Mouse (Mus musculus) midbrain, embryonic 16.5 days (tissue): Measurements from ENCODE around the gene Pygb. TPM values are rescaled to one million over a fixed set of nuclear protein-coding genes. Genes with fewer than 3 reads are reported as not detected.

Experiments
- ATAC-seq: fragments of 200-750 bp; cut with Nextera tagmentation; 2 replicates; pipeline ENCODE4 v1.8.0; 2017; ENCODE audit warnings: moderate TSS enrichment
- H3K27ac ChIP-seq: fragments of 300-500 bp; sonication (generic); 2 replicates; pipeline ENCODE4 v1.5.1; 2014; ENCODE audit warnings: mild to moderate bottlenecking, low read length, mixed read lengths
- H3K27me3 ChIP-seq: fragments of 300-500 bp; sonication (generic); 2 replicates; pipeline ENCODE4 v1.6.1; 2014; ENCODE audit warnings: low read depth, low read length, mixed read lengths; ENCODE audit not compliant: control insufficient read depth, insufficient read depth
- H3K36me3 ChIP-seq: fragments of 300-500 bp; sonication (generic); 2 replicates; pipeline ENCODE4 v1.6.1; 2014; ENCODE audit warnings: mild to moderate bottlenecking, low read length, moderate library complexity, mixed read lengths; ENCODE audit not compliant: control insufficient read depth, insufficient read depth
- H3K4me1 ChIP-seq: fragments of 300-500 bp; sonication (generic); 2 replicates; pipeline ENCODE4 v1.6.1; 2014; ENCODE audit warnings: mild to moderate bottlenecking, low read length, mixed read lengths; ENCODE audit not compliant: control insufficient read depth, insufficient read depth
- H3K4me2 ChIP-seq: fragments of 300-500 bp; sonication (generic); 2 replicates; pipeline ENCODE4 v1.6.1; 2014; ENCODE audit warnings: mild to moderate bottlenecking, low read length, mixed read lengths
- H3K4me3 ChIP-seq: fragments of 300-500 bp; sonication (generic); 2 replicates; pipeline ENCODE4 v1.5.1; 2014; ENCODE audit warnings: low read depth, mild to moderate bottlenecking, low read length, moderate library complexity, mixed read lengths
- H3K9ac ChIP-seq: fragments of 300-500 bp; sonication (generic); 2 replicates; pipeline ENCODE4 v1.6.1; 2014; ENCODE audit warnings: low read depth, low read length, mixed read lengths
- H3K9me3 ChIP-seq: fragments of 300-500 bp; sonication (generic); replicated peaks from 2 replicates; pipeline ENCODE4 v1.6.1; 2014; ENCODE audit warnings: mild to moderate bottlenecking, low read length, mixed read lengths; ENCODE audit not compliant: control insufficient read depth, poor library complexity, severe bottlenecking
- WGBS: fragments of 180-500 bp; shearing (Covaris S2); extraction: QIAGEN DNeasy Blood & Tissue Kit; methylation state at CpG from one replicate; pipeline ENCODE4 v1.1.7; 2014; 5-methylcytosine and 5-hydroxymethylcytosine counted together
- polyA plus RNA-seq: library from polyadenylated mRNA; unstranded; fragments of >200 nt; fragmentation: Nextera tagmentation; extraction: Ambion mirVana; gene quantifications from 2 replicates; pipeline ENCODE4 v1.2.1, GENCODE M21; 2015

Gene Pygb
- polyA plus RNA-seq, 1 experiment from 2014 or later, result 133 TPM

DNA sequence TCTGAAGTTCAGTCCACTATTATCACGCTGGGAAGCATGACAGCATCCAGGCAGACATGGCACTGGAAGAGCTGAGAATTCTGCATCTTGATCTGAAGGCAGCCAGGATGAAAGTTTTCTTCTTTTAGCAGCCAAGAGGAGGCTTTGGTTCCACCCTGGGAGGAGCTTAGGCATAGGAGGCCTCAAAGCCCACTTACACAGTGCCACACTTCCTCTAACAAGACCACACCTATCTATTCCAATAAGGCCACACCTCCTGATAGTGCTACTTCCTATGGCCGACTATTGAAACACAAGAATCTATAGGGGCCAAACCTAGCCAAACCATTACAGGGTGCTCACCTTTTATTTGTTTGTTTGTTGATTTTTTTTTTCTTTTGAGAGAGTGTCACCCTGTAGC, 3.7 kb upstream of the Pygb start:
- Histone ChIP-seq H3K9ac (no peak overlapping the region), H3K4me2 (no peak overlapping the region), H3K27ac (no peak overlapping the region), H3K9me3 (no peaks in the 10 kb centered on the region), H3K4me3 (no peak overlapping the region), H3K27me3 (no peaks in the 10 kb centered on the region), H3K36me3 (no peaks in the 10 kb centered on the region), H3K4me1 (peaks cover 6% of the 10 kb centered on the region)
- WGBS, result 93% methylated on average over 2 of the region's 2 CpGs
- no peak for ATAC-seq

- peak overlapping the region; percentile 84 for H3K9ac ChIP-seq
- under 1% methylated on average over 23 of the region's 23 CpGs for WGBS
- H3K9me3 ChIP-seq, result no peaks in the 10 kb centered on the region
- peaks cover 23% of the 10 kb centered on the region for H3K4me1 ChIP-seq
- H3K27me3 ChIP-seq, result no peaks in the 10 kb centered on the region
- ATAC-seq, result peak; percentile 75
- H3K4me2 ChIP-seq, result peak overlapping the region; percentile 84
- peak overlapping the region; percentile 87 for H3K4me3 ChIP-seq
- H3K36me3 ChIP-seq, result no peaks in the 10 kb centered on the region; the same call in 1 of the 2 replicates
- peak overlapping the region; percentile 38; the same call in 1 of the 2 replicates for H3K27ac ChIP-seq
These were observed 768 bp downstream of the Pygb start for GRCm38 (mm10) chr2:150787234-150787771.

DNA sequence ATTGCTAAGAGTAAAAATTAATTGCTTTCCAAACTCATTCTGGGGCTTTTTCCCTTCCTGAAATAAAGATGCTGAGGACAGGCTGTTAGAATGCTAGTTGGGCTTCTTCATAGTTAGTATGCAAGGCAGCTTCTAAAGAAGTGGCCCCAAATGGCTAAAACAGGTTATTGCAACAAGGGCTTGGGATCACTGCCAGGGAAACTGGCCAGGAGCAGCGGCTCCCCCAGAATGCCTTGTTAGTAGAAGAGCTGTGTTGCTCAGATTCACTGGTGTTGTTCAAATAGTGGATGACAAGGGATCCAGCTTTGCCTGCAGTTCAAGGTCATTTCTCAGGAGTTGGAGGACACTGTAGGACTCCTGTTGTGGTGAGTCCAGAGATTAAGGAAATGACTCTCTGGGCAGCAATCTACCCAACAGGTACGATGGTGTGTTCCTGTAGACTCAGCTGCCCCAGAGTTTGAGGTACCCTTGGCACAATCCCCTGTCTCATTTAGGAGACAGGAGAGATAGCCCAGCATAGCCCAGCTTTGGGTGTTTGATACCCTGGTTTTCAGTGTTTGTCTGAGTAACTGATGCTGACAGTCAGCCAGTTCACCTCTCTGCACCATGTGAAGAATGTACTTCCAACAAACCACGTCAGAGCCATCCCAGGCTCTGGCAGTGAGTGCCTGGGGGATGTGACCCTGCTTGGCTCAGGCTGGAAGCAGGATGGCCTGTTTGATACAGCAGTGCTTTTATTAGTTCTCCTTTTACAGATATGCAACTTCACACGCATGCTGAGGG, 2.4 kb downstream of the Pygb start:
- peak overlapping the region; percentile 2; the same call in 1 of the 2 replicates for H3K27ac ChIP-seq
- H3K9me3 ChIP-seq, result no peaks in the 10 kb centered on the region
- H3K36me3 ChIP-seq, result peaks cover 3% of the 10 kb centered on the region; the same call in 1 of the 2 replicates
- no peaks in the 10 kb centered on the region for H3K27me3 ChIP-seq
- no peak overlapping the region for H3K9ac ChIP-seq
- peak overlapping the region; percentile 84 for H3K4me2 ChIP-seq
- no peak overlapping the region for H3K4me3 ChIP-seq
- ATAC-seq, result no peak
- WGBS, result 61% methylated on average over 4 of the region's 4 CpGs
- peaks cover 23% of the 10 kb centered on the region for H3K4me1 ChIP-seq

GRCm38 (mm10) chr2:150793320-150793719, 6.8 kb downstream of the Pygb start:
- no peaks in the 10 kb centered on the region for H3K27me3 ChIP-seq
- H3K4me3 ChIP-seq, result no peak overlapping the region
- H3K4me2 ChIP-seq, result no peak overlapping the region
- no peak for ATAC-seq
- WGBS, result 87% methylated on average over 4 of the region's 4 CpGs
- H3K36me3 ChIP-seq, result peaks cover 14% of the 10 kb centered on the region
- H3K4me1 ChIP-seq, result peaks cover 11% of the 10 kb centered on the region
- H3K9me3 ChIP-seq, result no peaks in the 10 kb centered on the region
- H3K27ac ChIP-seq, result no peak overlapping the region
- H3K9ac ChIP-seq, result no peak overlapping the region

- no peak for ATAC-seq
- peaks cover 32% of the 10 kb centered on the region for H3K36me3 ChIP-seq
- H3K4me1 ChIP-seq, result no peaks in the 10 kb centered on the region
- no peak overlapping the region for H3K27ac ChIP-seq
- no peak overlapping the region for H3K4me2 ChIP-seq
- no peaks in the 10 kb centered on the region for H3K27me3 ChIP-seq
- WGBS, result 86% methylated on average over 7 of the region's 7 CpGs
- H3K9me3 ChIP-seq, result no peaks in the 10 kb centered on the region
- no peak overlapping the region for H3K9ac ChIP-seq
- H3K4me3 ChIP-seq, result no peak overlapping the region
These were observed 11.5 kb downstream of the Pygb start for GRCm38 (mm10) chr2:150798084-150798483.

DNA sequence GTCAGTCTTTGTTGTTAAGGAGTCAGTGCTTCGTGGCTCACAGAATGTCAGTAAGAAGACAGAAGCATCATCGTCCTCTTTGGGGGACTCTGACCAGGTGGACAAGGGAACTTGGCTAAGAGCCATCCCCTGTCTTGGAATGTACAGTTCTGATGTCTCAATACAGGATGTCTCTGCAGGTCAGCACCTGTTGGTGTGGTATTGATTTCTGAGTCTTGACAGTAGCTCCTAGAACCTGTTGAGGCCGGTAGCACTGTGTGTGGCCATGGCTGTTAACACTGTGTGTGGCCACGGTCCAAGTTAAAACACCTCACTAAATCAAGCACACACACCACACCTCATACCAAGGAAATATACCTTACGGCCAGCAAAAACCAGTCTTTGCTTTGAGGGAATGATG, 14.1 kb downstream of the Pygb start:
- no peak for ATAC-seq
- Histone ChIP-seq H3K9me3 (no peaks in the 10 kb centered on the region), H3K9ac (no peak overlapping the region), H3K27me3 (no peaks in the 10 kb centered on the region), H3K4me2 (no peak overlapping the region), H3K36me3 (peaks cover 33% of the 10 kb centered on the region), H3K27ac (no peak overlapping the region), H3K4me3 (no peak overlapping the region), H3K4me1 (no peaks in the 10 kb centered on the region)
- 96% methylated on average over 5 of the region's 5 CpGs for WGBS

DNA sequence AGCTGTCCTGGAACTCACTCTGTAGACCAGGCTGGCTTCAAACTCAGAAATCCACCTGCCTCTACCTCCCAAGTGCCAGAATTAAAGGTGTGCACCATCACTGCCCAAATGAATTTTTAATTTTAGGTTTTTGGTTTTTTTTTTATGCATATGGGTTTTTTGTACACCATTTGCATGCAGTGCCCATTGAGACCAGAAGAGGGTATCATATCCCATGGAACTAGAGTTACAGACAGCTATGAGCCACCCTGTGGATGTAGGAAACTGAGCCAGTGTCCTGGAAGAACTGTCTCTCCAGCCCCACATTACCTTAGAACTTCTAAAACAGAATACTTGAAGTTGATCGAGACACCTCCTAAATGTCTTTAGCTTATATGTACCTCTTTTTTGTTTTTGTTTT, 16.5 kb downstream of the Pygb start:
- H3K27ac ChIP-seq, result no peak overlapping the region
- no peak overlapping the region for H3K9ac ChIP-seq
- peaks cover 34% of the 10 kb centered on the region for H3K36me3 ChIP-seq
- WGBS, result 97% methylated on average over 1 of the region's 1 CpGs
- no peaks in the 10 kb centered on the region for H3K9me3 ChIP-seq
- no peak overlapping the region for H3K4me3 ChIP-seq
- H3K27me3 ChIP-seq, result no peaks in the 10 kb centered on the region
- ATAC-seq, result no peak
- H3K4me2 ChIP-seq, result no peak overlapping the region
- H3K4me1 ChIP-seq, result no peaks in the 10 kb centered on the region

- peaks cover 42% of the 10 kb centered on the region for H3K36me3 ChIP-seq
- H3K4me3 ChIP-seq, result no peak overlapping the region
- no peak overlapping the region for H3K4me2 ChIP-seq
- H3K27me3 ChIP-seq, result no peaks in the 10 kb centered on the region
- peak; percentile 77 for ATAC-seq
- no peaks in the 10 kb centered on the region for H3K9me3 ChIP-seq
- no peaks in the 10 kb centered on the region for H3K4me1 ChIP-seq
- no peak overlapping the region for H3K27ac ChIP-seq
- no peak overlapping the region for H3K9ac ChIP-seq
- WGBS, result 69% methylated on average over 6 of the region's 6 CpGs
These were observed 21.8 kb downstream of the Pygb start for GRCm38 (mm10) chr2:150808381-150808780.

DNA sequence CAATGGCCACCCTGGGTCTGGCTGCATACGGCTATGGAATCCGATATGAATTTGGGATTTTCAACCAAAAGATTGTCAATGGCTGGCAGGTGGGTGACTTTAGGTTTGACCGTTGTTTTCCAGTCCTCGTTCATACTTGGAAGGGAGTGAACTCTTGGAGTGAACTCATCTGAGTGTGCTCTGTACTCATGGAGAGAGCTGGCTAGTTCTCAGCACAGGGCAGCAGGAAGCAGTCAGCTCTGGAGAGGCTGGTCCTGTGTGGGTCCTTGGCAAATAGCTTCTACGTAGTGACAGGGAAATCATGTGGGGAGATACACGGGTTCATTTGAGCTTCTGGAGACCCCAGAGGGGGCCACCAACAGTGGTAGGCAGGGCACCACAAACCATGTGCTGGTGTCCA, 22.3 kb downstream of the Pygb start:
- WGBS, result 91% methylated on average over 6 of the region's 6 CpGs
- Histone ChIP-seq H3K4me3 (no peak overlapping the region), H3K4me1 (no peaks in the 10 kb centered on the region), H3K9me3 (no peaks in the 10 kb centered on the region), H3K27ac (no peak overlapping the region), H3K9ac (no peak overlapping the region), H3K4me2 (no peak overlapping the region), H3K36me3 (peaks cover 45% of the 10 kb centered on the region), H3K27me3 (no peaks in the 10 kb centered on the region)
- 0 out of 2 replicates have a peak, but pooled peaks have one; percentile 46 for ATAC-seq
